Mouse (Mus musculus): ENCODE data around the gene Mfsd6. TPM values are rescaled to one million over a fixed set of nuclear protein-coding genes. Genes with fewer than 3 reads are reported as not detected.

Mfsd6 gene
- polyA plus RNA-seq, 1 experiment from 2014 or later = 17.1 TPM

GRCm38 (mm10) chr1:52655153-52655552 lies 72.1 kb downstream of the Mfsd6 start:
- WGBS = 84% methylated on average over 4 of the region's 4 CpGs
- Histone ChIP-seq H3K4me2 (ENCODE audit: low read depth, low read length) (no peak overlapping the region), H3K4me1 (ENCODE audit: control insufficient read depth, insufficient read depth, low read length) (no peaks in the 10 kb centered on the region), H3K9ac (replicated peaks; ENCODE audit: low read depth, low read length) (no peak overlapping the region), H3K36me3 (ENCODE audit: control insufficient read depth, insufficient read depth, low read length) (peaks cover under 1% of the 10 kb centered on the region; the same call in 1 of the 2 replicates), H3K4me3 (ENCODE audit: low read depth, low read length) (no peak overlapping the region), H3K27ac (ENCODE audit: low read depth, low read length) (no peak overlapping the region), H3K27me3 (ENCODE audit: control insufficient read depth, insufficient read depth, low read length) (no peaks in the 10 kb centered on the region), H3K9me3 (ENCODE audit: control insufficient read depth, low read length) (no peaks in the 10 kb centered on the region)
- ATAC-seq (ENCODE audit: low read depth) = no peak

- Histone ChIP-seq H3K4me3 (ENCODE audit: low read depth, low read length) (no peak overlapping the region), H3K27me3 (ENCODE audit: control insufficient read depth, insufficient read depth, low read length) (no peaks in the 10 kb centered on the region), H3K4me1 (ENCODE audit: control insufficient read depth, insufficient read depth, low read length) (no peaks in the 10 kb centered on the region), H3K9ac (replicated peaks; ENCODE audit: low read depth, low read length) (no peak overlapping the region), H3K36me3 (ENCODE audit: control insufficient read depth, insufficient read depth, low read length) (peaks cover 5% of the 10 kb centered on the region; the same call in 1 of the 2 replicates), H3K9me3 (ENCODE audit: control insufficient read depth, low read length) (no peaks in the 10 kb centered on the region), H3K27ac (ENCODE audit: low read depth, low read length) (no peak overlapping the region), H3K4me2 (ENCODE audit: low read depth, low read length) (no peak overlapping the region)
- ATAC-seq (ENCODE audit: low read depth) = no peak
- 87% methylated on average over 1 of the region's 1 CpGs for WGBS
Measured at GRCm38 (mm10) chr1:52653366-52653765, 73.9 kb downstream of the Mfsd6 start.

DNA sequence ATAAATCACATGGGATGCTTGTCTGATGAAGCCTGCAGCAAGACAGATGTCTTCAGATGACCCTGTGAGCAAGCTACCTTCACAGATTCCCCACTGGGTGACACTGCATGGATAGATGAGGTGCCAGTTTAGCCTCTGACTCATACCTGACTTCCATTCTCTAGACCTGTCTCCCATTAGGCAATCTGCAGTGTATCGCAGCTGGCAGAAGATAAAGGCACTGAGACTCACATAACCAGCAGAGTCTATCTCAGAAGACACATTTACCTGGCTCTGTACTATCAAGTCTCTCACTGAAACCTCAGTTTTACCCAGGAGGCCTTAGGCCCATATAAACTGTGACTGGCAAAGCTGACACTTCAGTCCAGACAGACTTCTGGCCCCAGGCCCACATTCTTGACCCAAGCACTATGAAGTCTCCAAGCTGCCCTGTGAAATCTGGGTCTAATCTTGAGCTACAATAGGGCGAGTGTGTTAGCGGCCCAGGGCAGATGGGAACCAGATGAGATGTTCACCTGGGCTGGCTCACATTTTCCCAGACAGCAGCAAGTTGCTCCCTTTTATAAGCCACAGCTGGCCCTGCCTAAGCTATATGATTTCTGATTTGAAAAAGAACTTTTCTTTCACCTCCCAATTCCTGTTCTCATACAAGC lies 74.5 kb downstream of the Mfsd6 start:
- no peaks in the 10 kb centered on the region for H3K4me1 ChIP-seq (ENCODE audit: control insufficient read depth, insufficient read depth, low read length)
- WGBS = 90% methylated on average over 3 of the region's 3 CpGs
- no peak overlapping the region for H3K4me2 ChIP-seq (ENCODE audit: low read depth, low read length)
- H3K27ac ChIP-seq (ENCODE audit: low read depth, low read length) = no peak overlapping the region
- H3K9me3 ChIP-seq (ENCODE audit: control insufficient read depth, low read length) = no peaks in the 10 kb centered on the region
- peaks cover 5% of the 10 kb centered on the region; the same call in 1 of the 2 replicates for H3K36me3 ChIP-seq (ENCODE audit: control insufficient read depth, insufficient read depth, low read length)
- no peak for ATAC-seq (ENCODE audit: low read depth)
- H3K4me3 ChIP-seq (ENCODE audit: low read depth, low read length) = no peak overlapping the region
- no peak overlapping the region for H3K9ac ChIP-seq (replicated peaks; ENCODE audit: low read depth, low read length)
- no peaks in the 10 kb centered on the region for H3K27me3 ChIP-seq (ENCODE audit: control insufficient read depth, insufficient read depth, low read length)

GRCm38 (mm10) chr1:52650066-52650465 lies 77.2 kb downstream of the Mfsd6 start:
- peaks cover 5% of the 10 kb centered on the region; the same call in 1 of the 2 replicates for H3K36me3 ChIP-seq (ENCODE audit: control insufficient read depth, insufficient read depth, low read length)
- no peak for ATAC-seq (ENCODE audit: low read depth)

DNA sequence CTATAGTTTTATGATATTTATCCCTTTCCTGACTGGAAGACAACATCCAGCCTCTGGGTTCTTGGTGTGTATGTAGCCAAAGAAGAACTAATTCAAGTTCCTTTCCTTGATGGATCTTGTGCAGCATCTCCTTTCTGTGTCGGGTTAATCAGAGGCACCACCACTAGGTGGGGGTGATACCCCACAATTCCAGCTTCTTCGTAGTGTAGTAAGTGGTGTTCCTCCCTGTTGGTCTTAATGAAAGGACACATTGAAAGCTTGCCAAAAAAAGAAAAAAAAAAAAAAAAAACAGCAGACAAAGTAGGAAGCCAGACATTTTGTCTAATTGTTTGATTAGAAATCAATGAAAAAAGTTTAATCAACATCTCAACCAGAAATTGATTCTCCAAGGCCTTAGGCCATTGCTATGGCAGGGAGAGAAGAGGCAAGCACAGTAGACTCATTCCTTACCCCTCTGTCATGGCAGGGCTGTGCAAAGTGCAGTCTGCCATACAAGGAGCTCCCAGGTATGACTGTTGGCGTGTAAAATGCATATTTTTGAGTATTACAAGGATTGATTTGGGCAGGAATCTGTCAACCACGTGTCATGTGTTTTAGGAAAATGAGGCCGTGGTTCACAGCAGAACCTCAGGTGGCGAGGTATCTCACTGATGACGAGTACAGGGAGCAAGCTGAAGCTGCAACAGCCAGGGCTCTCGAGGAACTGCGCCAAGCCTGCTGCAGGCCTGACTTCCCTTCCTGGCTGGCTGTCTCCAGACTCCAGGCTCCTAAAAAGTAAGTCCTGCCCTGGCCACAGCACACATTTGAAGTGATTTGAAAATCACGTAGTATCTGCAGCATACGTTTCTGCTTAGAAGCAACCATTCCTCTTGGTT lies 78.9 kb downstream of the Mfsd6 start:
- H3K9ac ChIP-seq (replicated peaks; ENCODE audit: low read depth, low read length) = no peak overlapping the region
- WGBS = 81% methylated on average over 11 of the region's 11 CpGs
- peaks cover 5% of the 10 kb centered on the region; the same call in 1 of the 2 replicates for H3K36me3 ChIP-seq (ENCODE audit: control insufficient read depth, insufficient read depth, low read length)
- no peak overlapping the region for H3K4me3 ChIP-seq (ENCODE audit: low read depth, low read length)
- ATAC-seq (ENCODE audit: low read depth) = peak; percentile 93
- H3K27me3 ChIP-seq (ENCODE audit: control insufficient read depth, insufficient read depth, low read length) = no peaks in the 10 kb centered on the region
- no peak overlapping the region for H3K4me2 ChIP-seq (ENCODE audit: low read depth, low read length)
- no peaks in the 10 kb centered on the region for H3K4me1 ChIP-seq (ENCODE audit: control insufficient read depth, insufficient read depth, low read length)
- H3K9me3 ChIP-seq (ENCODE audit: control insufficient read depth, low read length) = no peaks in the 10 kb centered on the region
- no peak overlapping the region for H3K27ac ChIP-seq (ENCODE audit: low read depth, low read length)

More at GRCm38 (mm10) chr1:52650066-52650465, 77.2 kb downstream of the Mfsd6 start:
- no peak overlapping the region for H3K4me2 ChIP-seq (ENCODE audit: low read depth, low read length)
- 83% methylated on average over 5 of the region's 5 CpGs for WGBS
- no peak overlapping the region for H3K9ac ChIP-seq (replicated peaks; ENCODE audit: low read depth, low read length)
- no peak overlapping the region for H3K4me3 ChIP-seq (ENCODE audit: low read depth, low read length)
- H3K27ac ChIP-seq (ENCODE audit: low read depth, low read length) = no peak overlapping the region
- no peaks in the 10 kb centered on the region for H3K27me3 ChIP-seq (ENCODE audit: control insufficient read depth, insufficient read depth, low read length)
- H3K9me3 ChIP-seq (ENCODE audit: control insufficient read depth, low read length) = no peaks in the 10 kb centered on the region
- no peaks in the 10 kb centered on the region for H3K4me1 ChIP-seq (ENCODE audit: control insufficient read depth, insufficient read depth, low read length)

- H3K36me3 ChIP-seq (ENCODE audit: control insufficient read depth, insufficient read depth, low read length) = no peaks in the 10 kb centered on the region; the same call in 1 of the 2 replicates
- H3K27ac ChIP-seq (ENCODE audit: low read depth, low read length) = no peak overlapping the region
- no peak for ATAC-seq (ENCODE audit: low read depth)
- no peaks in the 10 kb centered on the region for H3K9me3 ChIP-seq (ENCODE audit: control insufficient read depth, low read length)
- WGBS = 91% methylated on average over 4 of the region's 4 CpGs
- H3K4me3 ChIP-seq (ENCODE audit: low read depth, low read length) = no peak overlapping the region
- no peaks in the 10 kb centered on the region for H3K27me3 ChIP-seq (ENCODE audit: control insufficient read depth, insufficient read depth, low read length)
- H3K9ac ChIP-seq (replicated peaks; ENCODE audit: low read depth, low read length) = no peak overlapping the region
- H3K4me2 ChIP-seq (ENCODE audit: low read depth, low read length) = no peak overlapping the region
- no peaks in the 10 kb centered on the region for H3K4me1 ChIP-seq (ENCODE audit: control insufficient read depth, insufficient read depth, low read length)
Measured at GRCm38 (mm10) chr1:52640736-52641135, 86.5 kb downstream of the Mfsd6 start.

DNA sequence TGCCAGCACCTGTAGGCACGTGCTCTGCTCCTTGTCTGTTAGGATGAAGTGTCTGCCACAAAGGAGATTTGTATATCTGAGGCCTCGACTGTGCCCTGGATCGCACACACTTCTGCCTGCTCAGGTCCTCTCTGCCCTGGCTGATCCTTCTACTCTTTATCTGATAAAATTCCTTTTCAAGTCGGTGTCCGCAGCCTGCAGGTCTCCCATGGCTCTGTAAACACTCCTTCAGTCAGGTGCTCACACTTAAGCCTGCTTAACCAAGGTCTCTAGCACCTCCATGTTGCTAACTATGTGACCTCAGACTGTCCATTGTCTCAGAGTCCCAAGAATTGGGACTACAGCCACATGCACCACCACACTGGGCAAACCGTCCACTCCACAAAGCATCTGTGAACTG lies 87.0 kb downstream of the Mfsd6 start:
- no peak for ATAC-seq (ENCODE audit: low read depth)
- Histone ChIP-seq H3K4me1 (ENCODE audit: control insufficient read depth, insufficient read depth, low read length) (no peaks in the 10 kb centered on the region), H3K4me3 (ENCODE audit: low read depth, low read length) (no peak overlapping the region), H3K36me3 (ENCODE audit: control insufficient read depth, insufficient read depth, low read length) (no peaks in the 10 kb centered on the region; the same call in 1 of the 2 replicates), H3K27me3 (ENCODE audit: control insufficient read depth, insufficient read depth, low read length) (no peaks in the 10 kb centered on the region), H3K27ac (ENCODE audit: low read depth, low read length) (no peak overlapping the region), H3K9me3 (ENCODE audit: control insufficient read depth, low read length) (no peaks in the 10 kb centered on the region), H3K4me2 (ENCODE audit: low read depth, low read length) (no peak overlapping the region), H3K9ac (replicated peaks; ENCODE audit: low read depth, low read length) (no peak overlapping the region)
- WGBS = 94% methylated on average over 6 of the region's 6 CpGs

DNA sequence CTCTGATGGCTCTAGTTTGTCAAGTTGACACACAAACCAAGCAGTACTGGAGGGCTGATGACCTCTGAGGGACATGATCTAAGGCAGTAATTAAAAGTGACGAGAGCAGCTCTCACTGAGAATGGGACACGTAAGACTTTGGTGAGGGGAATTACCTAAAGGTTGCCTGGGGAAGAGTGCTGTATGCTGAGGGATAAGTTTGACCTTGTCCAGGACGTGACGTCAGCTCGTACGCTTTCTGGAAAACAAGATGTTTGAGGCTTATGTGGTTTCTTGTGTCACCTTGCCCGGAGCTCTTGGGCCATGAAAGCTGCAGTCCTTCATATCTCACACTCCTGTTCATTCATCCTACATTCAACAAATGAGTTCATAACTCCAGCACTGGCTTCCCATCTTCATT lies 88.2 kb downstream of the Mfsd6 start:
- no peak overlapping the region for H3K27ac ChIP-seq (ENCODE audit: low read depth, low read length)
- WGBS = 97% methylated on average over 7 of the region's 7 CpGs
- no peak for ATAC-seq (ENCODE audit: low read depth)

GRCm38 (mm10) chr1:52638101-52638500 lies 89.2 kb downstream of the Mfsd6 start:
- H3K4me1 ChIP-seq (ENCODE audit: control insufficient read depth, insufficient read depth, low read length) = no peaks in the 10 kb centered on the region
- H3K27me3 ChIP-seq (ENCODE audit: control insufficient read depth, insufficient read depth, low read length) = no peaks in the 10 kb centered on the region
- H3K4me2 ChIP-seq (ENCODE audit: low read depth, low read length) = no peak overlapping the region
- H3K9me3 ChIP-seq (ENCODE audit: control insufficient read depth, low read length) = no peaks in the 10 kb centered on the region
- no peak for ATAC-seq (ENCODE audit: low read depth)
- no peak overlapping the region for H3K27ac ChIP-seq (ENCODE audit: low read depth, low read length)
- WGBS = 80% methylated on average over 2 of the region's 2 CpGs
- H3K9ac ChIP-seq (replicated peaks; ENCODE audit: low read depth, low read length) = no peak overlapping the region
- H3K4me3 ChIP-seq (ENCODE audit: low read depth, low read length) = no peak overlapping the region
- no peaks in the 10 kb centered on the region; the same call in 1 of the 2 replicates for H3K36me3 ChIP-seq (ENCODE audit: control insufficient read depth, insufficient read depth, low read length)

More for the DNA sequence above, 88.2 kb downstream of the Mfsd6 start:
- Histone ChIP-seq H3K36me3 (ENCODE audit: control insufficient read depth, insufficient read depth, low read length) (no peaks in the 10 kb centered on the region; the same call in 1 of the 2 replicates), H3K4me3 (ENCODE audit: low read depth, low read length) (no peak overlapping the region), H3K9me3 (ENCODE audit: control insufficient read depth, low read length) (no peaks in the 10 kb centered on the region), H3K4me1 (ENCODE audit: control insufficient read depth, insufficient read depth, low read length) (no peaks in the 10 kb centered on the region), H3K27me3 (ENCODE audit: control insufficient read depth, insufficient read depth, low read length) (no peaks in the 10 kb centered on the region), H3K4me2 (ENCODE audit: low read depth, low read length) (no peak overlapping the region), H3K9ac (replicated peaks; ENCODE audit: low read depth, low read length) (no peak overlapping the region)

All from neural tube, embryonic 14.5 days (tissue).